Mouse (Mus musculus) right cerebral cortex, postnatal 10 days (tissue): ENCODE data around the gene Tead4.

ENCODE experiments used
- DNase-seq, 2 experiments: peaks; one replicate each; pipeline ENCODE4 v3.0.0; 2021; ENCODE audit warnings: low spot score in 2 of 2

Gene Tead4

DNA sequence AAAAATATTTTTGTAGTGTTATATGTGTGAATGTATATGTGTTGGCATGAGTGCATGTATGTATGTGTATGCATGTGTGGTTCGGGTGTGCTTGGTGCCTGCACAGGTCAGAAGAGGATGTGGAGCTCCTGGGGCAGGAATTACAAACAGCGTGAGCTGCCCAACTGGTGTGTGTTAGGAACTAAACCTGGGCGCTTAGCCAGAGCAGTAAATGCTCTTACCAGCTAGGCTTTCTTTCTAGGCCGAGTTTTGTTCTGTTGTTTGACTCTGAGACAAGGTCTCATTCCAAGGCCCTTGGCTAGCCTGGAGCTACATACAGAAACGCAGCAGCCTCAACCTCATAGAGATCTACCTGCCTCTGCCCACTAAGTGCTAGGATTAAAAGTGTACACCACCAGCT is 9.3 kb downstream of the Tead4 start:
- DNase-seq: no peak

DNA sequence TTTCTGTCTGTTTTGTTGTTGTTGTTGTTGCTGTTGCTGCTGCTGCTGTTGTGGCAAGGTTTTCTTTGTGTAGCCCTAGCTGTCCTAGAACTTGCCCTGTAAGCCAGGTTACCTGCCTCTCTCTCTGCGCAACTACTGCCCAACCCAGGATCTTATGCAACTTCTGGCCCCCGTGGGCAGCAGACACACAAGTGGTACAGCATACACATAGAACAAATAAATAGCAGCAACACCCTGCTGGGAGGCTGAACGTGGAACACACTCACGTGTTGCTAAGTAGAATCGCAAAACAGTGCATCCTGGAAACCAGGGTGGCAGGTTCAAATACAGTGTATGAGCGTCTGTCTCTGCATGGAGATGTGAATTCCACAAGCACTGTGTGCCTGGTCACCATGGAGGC is 11.9 kb downstream of the Tead4 start:
- no peak for DNase-seq

DNA sequence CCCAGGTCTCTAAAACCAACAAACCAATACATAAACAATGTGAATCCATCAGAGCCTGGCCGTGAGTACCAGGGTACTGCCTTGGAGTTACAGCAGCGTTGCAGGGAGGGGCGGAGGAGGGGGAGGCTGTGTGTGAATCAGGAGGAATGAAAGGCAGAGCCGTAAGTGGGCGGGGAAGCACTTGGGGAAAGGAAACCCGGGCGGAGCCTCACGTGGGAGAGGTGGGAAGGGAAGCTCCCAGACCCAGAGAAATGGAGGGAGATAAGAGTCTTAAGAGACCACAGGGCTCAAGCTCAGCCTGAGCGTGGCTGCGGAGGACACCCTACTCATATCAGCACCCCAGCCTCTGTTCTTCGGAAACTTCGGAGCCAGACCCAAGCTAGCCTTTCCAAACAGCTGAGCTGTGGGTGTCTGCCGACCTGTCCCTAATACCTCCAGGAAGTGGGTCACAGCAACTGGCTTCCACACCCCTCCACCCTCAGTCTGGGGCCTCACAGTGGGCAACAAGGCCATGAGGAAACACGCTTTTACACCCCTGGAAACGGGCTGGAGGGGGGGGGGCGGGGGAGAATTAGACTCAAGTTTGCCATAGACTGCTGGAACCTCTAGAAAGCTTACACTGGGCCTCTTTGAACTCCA is 14.7 kb downstream of the Tead4 start:
- DNase-seq: peak; percentile 38 to 44

DNA sequence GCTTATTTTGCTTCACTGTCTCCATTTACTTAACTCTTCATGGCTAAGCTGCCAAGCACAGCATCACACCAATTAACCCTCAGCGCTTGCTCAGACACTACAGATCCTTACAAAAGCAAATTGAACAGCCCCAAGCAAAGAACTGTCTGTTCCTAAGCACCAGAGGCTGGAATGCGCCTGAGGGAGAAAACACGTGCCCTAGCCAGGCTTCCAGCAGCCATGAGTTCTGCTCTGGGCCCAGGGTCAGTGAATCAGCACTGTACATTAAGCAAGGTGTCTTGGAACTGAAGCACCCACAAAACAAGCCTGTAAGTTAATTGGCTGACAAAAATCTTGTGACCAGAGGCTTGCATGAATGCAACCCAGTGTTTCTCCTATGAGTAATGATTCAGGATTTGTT is 18.5 kb downstream of the Tead4 start:
- DNase-seq: no peak

DNA sequence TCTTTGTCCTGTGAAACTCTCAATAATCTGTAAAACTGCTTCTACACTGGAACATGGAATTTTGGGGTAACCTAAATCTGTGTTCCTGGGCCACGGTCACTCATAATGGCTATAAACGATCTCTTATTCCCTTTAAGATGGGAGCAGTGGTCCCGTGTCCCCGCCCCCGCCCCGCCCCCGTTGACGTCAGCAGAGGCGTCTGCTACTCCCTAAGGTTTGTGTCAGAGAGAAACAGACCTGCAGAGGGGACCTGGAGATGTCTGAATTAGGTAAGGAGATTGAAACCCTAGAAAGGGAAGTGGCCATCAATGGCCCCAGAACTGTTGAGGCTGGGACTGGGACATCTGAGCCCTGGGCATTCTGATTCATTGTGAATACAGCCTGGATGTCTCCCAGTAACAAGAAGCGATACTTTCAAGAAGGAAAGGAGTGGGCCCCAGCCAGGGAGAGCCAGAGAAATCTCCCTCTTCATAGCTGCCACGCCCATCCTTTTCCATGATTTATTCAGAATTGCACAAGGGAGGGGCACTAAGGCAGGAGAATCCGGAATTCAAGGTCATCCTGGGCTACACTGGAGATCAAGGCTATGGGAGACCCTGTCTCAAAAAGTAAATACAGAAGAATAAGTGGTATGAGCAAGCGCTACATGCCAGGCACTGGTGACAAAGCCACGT is 20.0 kb downstream of the Tead4 start:
- DNase-seq: no peak

DNA sequence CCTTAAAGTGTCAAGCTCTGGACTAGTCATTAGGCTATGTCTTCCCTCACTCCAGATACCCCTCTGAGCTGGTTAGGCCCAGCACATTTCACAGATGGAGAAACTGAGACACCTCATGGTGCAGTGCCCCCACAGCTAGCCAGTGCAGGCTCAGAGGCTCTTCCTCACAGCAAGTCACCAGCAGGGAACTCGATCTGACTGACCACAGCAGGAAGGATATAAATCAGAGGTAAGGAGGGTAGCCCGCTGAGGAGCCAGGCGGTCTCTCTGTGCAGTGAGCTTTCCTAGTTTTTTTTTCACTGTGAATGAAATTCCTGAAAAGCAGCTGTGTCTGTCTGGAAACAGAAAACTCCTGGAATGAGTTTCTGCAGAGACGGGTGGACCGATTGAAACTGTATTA is 21.0 kb downstream of the Tead4 start:
- no peak for DNase-seq

DNA sequence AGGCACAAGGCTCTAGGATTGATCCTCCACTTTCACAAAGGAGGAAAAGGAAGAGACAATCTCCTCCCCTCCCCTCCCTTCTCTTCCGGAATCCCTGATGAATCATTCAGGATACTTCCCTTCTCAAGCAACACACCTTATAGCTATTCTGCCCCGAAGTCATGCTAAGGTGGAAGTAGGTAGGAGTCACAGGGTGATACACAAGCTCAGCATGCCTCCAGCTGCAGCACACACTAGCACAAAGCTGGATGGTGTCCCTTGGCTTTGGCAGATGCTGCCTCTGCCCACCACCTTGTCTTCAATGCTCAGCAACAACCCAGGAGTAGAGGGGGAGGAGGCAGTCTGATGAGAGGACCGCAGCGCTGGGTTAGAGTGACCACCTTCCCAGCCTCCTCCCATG is 21.5 kb downstream of the Tead4 start:
- DNase-seq: no peak

DNA sequence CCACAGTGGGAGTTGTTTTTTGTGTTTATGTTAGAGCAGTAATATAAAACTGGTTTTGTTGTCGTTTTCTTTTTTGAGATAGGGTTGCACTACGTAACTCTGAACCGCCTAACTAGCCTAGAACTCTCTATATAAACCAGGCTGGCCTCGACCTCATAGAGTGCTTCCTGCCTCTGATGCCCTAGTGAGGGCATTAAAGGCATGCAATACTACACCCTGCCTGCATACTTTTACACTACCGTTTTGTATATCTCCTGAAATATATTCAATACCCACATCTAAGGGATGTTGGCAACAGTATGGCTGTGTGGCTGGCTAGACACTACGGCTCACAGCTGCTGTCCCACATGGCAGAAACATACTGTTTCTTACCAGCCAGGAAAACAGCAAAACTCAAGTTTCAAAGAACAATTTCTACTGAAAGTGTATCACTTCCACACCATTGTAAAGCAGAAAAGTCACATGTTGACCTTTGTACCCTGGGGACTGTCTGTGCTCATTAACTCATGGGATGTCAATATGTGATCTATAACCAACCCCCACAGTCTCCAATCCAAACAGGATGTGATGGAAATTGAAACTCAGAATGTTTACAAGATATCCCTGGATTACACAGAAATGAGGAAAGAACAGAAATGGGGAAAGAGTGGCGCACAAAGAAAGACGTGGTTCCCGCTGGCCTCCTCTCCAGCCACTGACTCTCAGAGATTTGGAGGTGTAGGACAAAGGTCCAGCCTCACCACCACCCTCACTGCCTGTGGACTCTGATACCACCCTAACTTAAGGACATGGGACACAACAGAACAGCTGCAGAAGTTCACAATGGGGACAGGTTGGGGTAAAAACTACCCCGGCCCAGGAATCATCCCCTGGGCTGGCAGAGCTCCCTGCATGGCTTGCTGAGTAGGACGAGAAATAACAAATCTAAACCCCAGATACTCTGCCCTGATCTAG is 23.2 kb downstream of the Tead4 start:
- DNase-seq: peak; percentile 45 to 63

DNA sequence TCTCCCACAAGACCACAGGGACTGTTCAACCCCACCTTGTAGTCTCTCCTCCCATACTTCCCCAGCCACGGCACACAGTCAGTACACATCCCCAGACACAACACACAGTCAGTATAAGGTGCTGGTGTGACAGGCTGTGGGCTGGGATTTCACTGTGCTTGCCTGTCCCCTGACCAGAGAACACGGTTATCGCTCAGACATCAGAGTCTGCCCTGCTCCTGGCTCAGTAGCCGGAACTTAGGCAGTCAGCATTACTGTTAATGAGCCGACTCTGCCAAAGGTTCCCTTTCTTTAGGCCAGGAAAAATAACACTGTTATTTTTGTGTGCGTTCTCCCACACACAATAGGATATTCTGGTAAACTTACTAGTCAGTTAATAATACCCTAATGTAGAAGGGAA is 24.3 kb downstream of the Tead4 start:
- no peak for DNase-seq

DNA sequence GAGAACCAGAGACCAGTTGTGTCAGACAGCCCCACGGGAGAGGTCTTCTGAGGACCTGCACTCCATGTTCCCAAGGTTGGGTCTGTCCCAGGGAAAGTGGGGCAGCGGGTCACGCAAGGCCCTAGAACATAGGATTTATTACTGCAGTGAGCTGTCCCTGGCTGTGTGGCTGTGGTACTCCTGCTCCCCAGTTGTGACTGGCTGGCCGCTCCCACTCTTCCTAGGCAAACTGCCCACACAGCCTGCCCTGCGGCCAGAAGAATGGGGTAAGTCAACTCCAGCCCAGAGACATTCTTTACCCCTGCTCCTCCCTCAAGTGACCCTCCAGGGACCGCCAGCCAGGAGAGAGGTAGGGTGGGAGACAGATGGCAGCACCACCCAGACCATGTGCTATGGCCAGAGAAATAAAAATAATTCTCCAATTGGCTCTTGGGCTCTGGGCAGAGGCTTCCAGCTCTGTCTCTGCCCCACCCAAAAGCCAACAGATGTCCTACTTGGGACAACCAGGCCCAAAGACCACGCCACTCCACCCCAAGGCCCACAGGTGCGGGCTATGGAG is 25.0 kb downstream of the Tead4 start:
- peak; percentile 32 to 52 for DNase-seq

DNA sequence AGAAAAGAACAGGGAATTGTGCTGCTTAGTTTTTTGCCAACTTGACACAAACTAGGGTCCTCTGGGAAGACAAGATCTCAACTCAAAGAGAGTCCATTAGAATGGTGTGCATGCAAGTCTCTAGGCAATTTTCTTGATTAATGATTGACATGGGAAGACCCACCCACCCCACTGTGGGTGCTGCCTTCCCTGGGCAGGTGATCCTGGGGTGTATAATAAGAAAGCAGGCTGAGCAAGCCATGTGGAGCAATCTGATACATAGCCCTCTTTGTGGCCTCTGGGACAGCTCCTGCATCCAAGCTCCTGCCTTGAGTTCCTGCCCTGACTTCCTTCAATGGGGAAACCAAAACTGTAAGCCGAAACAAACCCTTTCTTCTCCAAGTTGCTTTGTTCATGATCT is 27.1 kb downstream of the Tead4 start:
- no peak for DNase-seq

DNA sequence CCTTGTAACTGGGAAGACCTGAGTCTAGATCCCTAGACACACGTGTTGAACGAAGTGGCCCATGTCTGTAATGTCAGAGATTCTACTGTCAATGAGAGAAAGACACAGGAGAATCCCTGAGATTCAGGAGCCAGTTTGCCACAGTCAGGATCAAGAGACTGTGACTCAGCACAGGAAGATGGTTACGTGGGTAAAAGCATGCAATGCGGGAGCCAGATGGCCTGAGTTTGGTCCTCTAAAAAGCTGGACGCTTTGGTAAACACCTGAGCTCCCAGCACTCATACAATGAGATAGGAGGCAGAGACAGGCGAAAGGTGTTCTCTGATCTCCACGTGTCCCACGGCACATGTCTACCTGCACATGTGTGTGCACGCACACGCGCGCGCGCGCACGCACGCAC is 27.9 kb downstream of the Tead4 start:
- DNase-seq: no peak

DNA sequence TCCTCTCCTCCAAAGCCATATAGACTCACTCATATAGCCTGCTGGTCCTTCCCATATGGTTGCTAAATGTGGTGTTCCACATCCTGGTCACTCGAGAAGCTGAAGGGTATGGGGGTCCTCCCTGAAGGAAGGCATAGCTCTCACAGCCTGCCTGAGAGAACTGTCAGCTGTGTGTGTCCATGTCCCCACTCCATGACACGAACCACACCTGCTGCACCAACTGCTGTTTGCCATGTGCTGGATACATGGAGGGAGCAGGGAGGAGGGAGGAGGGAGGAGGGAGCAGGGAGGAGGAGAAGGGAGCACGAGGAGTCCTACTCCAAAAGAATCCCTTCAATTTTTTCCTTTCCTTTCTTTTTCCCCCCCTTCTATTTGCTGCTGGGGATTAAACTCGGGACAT is 30.8 kb downstream of the Tead4 start:
- no peak for DNase-seq

DNA sequence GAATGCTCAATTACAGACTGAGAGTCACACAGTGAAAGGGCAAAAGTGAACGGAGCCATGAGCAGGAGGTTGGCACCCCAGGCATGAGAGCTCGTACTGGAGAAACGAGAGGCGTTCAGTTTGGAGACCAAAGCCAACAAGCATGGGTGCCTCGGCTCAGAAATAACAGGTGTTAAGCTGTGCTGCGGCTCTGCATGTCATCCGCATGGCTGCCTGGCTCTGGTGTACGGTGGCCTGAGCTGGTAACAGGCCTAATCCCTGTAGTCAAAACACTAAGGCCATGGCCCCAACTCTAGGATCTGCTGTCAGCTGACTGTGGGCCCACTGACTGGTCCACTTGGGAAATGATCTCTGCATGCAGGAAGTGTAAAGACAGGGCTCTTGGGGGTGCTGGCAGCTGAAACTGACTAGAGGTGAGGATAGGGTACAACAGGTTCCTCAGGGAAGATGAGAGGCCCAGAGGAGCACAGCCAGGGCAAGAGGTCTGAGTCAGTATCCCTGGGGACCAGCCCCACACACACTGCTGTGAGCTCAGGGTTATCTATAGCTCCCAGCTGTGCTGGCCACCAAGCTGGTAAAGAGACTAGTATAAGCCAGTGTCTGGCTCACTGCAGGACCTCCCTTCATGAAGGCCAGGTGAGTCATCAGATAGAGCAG is 35.6 kb downstream of the Tead4 start:
- no peak for DNase-seq

DNA sequence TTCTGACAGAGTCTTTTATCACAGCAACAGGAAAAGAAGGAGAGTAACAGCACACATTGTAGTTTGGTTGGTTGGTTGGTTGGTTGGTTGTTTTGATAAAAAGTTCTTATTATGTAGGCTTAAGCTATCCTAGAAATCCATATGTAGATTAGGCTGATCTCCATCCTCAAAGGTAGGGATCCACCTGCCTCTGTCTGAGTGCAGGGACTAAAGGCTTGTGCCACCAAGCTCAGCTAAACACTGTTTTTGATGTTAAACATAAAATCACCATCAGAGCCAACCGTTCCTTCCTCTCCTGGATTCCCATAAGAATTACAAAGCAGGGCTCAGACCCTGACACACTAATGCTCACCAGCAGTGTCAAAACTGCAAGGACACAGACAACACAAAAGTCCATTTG is 39.1 kb downstream of the Tead4 start:
- no peak for DNase-seq

DNA sequence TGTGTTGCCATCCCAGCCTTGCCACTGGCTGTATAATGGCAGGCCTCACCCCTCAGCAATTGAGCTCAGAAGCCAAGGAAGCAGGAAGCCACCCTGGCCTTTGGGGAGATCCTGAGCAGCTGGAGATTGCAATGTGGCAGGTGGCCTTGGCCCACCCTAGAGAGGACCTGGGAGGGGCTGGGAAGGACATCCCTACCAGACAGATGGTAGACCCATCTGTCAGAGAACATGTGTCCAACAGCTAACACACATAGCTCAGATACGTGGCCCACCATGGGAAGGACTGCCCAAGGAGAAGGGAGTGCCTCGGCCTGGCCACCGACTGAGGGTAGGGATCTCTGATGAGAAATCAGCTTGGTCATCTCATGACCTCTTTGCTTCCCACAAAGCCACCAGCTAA is 41.4 kb downstream of the Tead4 start:
- no peak for DNase-seq

DNA sequence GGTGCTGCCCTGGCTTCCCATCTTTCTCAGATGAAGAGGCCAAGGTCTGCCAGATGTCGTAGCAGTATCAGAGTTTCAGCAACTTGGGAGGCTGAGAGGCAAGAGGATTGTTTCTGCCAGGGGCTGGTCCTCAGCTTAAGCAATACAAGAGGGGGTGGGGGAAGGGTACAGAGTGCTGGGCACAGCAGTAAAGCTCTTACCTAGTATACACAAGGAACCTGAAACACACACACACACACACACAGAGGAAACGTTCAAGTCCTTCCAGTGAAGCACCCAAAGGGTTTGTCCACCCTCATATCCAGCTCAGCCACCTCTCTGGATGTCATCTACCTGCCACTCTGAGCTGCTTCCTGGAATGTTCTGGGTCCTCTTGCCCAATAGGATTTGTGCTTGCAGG is 44.7 kb downstream of the Tead4 start:
- DNase-seq: no peak

DNA sequence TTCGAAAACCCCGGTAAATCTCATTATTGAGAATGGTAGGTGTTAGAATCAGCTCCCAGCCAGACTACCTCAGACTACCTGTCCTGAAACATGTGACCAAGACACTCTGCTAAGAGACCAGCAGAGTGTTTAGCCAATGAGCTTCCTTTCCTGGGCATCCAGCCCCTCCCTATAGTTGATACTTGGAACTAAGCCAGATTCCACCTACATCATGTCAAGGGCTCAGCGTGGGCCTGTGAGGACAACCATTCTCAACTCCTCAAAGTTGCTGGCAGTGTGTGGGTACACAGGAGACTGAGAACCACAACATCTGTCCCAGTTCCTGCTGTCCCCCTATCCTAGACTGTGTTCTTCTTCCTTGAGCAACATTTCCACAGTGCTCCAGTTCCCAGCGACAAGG is 45.3 kb downstream of the Tead4 start:
- no peak for DNase-seq

DNA sequence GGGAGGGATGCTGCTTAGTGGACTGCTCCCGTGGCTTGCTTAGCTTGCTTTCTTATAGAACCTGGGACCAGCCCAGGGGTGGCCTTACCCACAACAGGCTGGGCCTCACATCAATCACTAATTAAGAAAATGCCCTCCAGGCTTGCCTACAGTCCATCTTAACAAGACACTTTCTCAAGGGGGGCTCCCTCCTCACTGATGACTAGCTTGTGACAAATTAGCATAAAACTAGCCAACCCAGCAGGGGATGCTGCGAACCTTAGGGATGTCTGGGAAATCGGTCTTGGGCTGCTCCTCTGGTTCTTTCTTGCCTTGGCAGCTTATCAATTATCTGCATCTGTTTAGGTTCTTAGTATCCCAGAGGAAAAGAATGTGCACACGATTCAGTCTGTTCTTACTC is 46.1 kb downstream of the Tead4 start:
- DNase-seq: no peak

DNA sequence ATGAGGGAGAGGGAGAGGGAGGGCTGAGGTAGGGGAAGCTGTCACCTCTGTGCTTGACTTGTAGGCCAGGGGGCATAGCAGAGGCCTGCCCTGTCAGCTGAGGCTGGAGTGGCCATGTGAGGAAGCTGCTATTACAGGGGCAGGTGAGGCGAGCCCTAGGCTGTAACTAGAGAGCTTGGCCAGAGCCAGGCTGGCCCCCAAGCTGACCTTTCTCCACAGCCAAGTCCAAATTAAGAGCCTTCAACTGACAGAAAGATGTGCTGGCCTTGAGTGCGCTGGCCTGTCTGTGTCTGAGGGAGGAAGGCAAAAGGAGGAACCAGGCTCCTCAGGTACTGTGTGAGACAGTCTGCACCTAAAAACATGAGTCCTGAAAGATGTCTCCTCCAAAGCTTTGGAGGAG is 47.5 kb downstream of the Tead4 start:
- DNase-seq: no peak

DNA sequence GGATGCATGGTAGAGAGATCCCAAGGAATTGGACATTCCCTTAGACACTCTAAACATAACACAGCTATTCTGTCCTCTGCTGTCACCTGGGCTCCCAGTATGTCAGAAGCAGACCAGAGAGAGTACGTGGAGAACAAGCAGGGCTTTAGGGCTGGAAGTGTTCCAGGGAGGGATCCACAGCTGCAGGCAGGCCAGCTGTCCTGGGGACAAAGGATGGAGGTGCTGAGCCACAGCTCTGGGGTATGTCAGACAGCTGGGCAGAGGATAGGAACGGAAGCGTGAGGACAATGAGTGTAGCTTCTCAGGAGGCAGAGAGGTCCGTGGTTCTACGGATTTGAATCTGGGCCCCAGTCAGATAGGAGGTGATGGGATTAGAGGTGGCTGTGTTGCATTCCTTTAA is 50.0 kb downstream of the Tead4 start:
- no peak for DNase-seq
